Mouse (Mus musculus) heart, postnatal 14 days (tissue): ENCODE measurements at regions not wholly inside any gene's neighbourhood (a gene's known extent, or its start where the extent isn't known, plus 50 kb on each side); places are given as distances from the start of the nearest gene placed in this dataset.
"Not testable (repeated sequence)": the region's sequence is repeated elsewhere in the genome, so short reads cannot be mapped to it uniquely, and the experiment has no call there.

ENCODE experiments used
- DNase-seq, 2 experiments: peaks; one replicate each; pipeline ENCODE4 v3.0.0; 2021 to 2022
- intact Hi-C: fragments of 180-260 bp; cut with DNase I; formaldehyde crosslinking; loops from one replicate; pipeline ENCODE4 v1.15.1; 2025

- DNase-seq: no peak
- intact Hi-C loops: no loop called here
These were observed 53.3 kb upstream of the Creb5 start for GRCm38 (mm10) chr6:53233777-53234176.

GRCm38 (mm10) chr6:53232616-53233015 lies 54.5 kb upstream of the Creb5 start:
- intact Hi-C loops: no loop called here
- no peak for DNase-seq

- intact Hi-C loops: no loop called here
- DNase-seq: no peak
These were observed 57.7 kb upstream of the Creb5 start for GRCm38 (mm10) chr6:53229350-53229749.

- intact Hi-C loops: no loop called here
- no peak for DNase-seq
These were observed 65.0 kb upstream of the Creb5 start for GRCm38 (mm10) chr6:53222104-53222503.

- intact Hi-C loops: no loop called here
- DNase-seq: no peak
These were observed 65.4 kb upstream of the Creb5 start for GRCm38 (mm10) chr6:53221668-53222005.

- DNase-seq: no peak
- intact Hi-C loops: no loop called here
These were observed 66.0 kb upstream of the Creb5 start for GRCm38 (mm10) chr6:53220784-53221667.

- intact Hi-C loops: no loop called here
- peak; percentile 26 to 52 for DNase-seq
These were observed 68.2 kb upstream of the Creb5 start for GRCm38 (mm10) chr6:53218871-53219286.

- intact Hi-C loops: loop anchor here (2.0 kb wide), 1 partner anchor 505 kb away; no protein-coding TSS in a partner anchor
- DNase-seq: peak; percentile 43 to 65
These were observed 69.6 kb upstream of the Creb5 start for GRCm38 (mm10) chr6:53217234-53218015.

- intact Hi-C loops: loop anchor here (2.0 kb wide), 1 partner anchor 506 kb away; no protein-coding TSS in a partner anchor
- DNase-seq: no peak
These were observed 70.4 kb upstream of the Creb5 start for GRCm38 (mm10) chr6:53216715-53217114.

- intact Hi-C loops: no loop called here
- DNase-seq: peak in 1 of 2 experiments; percentile 14
These were observed 75.7 kb upstream of the Creb5 start for GRCm38 (mm10) chr6:53211420-53211819.

GRCm38 (mm10) chr6:53209398-53209797 lies 77.7 kb upstream of the Creb5 start:
- intact Hi-C loops: no loop called here
- DNase-seq: no peak

GRCm38 (mm10) chr6:53208474-53208873 lies 78.6 kb upstream of the Creb5 start:
- intact Hi-C loops: no loop called here
- no peak for DNase-seq

- intact Hi-C loops: no loop called here
- DNase-seq: no peak
These were observed 79.3 kb upstream of the Creb5 start for GRCm38 (mm10) chr6:53207781-53208180.

- intact Hi-C loops: no loop called here
- no peak for DNase-seq
These were observed 79.7 kb upstream of the Creb5 start for GRCm38 (mm10) chr6:53207361-53207760.

GRCm38 (mm10) chr6:53201281-53201956 lies 85.7 kb upstream of the Creb5 start:
- intact Hi-C loops: no loop called here
- no peak for DNase-seq

GRCm38 (mm10) chr6:53199474-53199873 lies 87.6 kb upstream of the Creb5 start:
- intact Hi-C loops: no loop called here
- no peak for DNase-seq

GRCm38 (mm10) chr6:53182131-53182530 lies 104.9 kb upstream of the Creb5 start:
- DNase-seq, intact Hi-C loops: not testable (repeated sequence)

GRCm38 (mm10) chr6:53164423-53164841 lies 96.0 kb upstream of the Jazf1 start:
- intact Hi-C loops: loop anchor here (5.0 kb wide), 1 partner anchor 558 kb away; no protein-coding TSS in a partner anchor
- DNase-seq: peak; percentile 12 to 19

GRCm38 (mm10) chr6:53163091-53163490 lies 94.7 kb upstream of the Jazf1 start:
- intact Hi-C loops: loop anchor here (5.0 kb wide), 1 partner anchor 559 kb away; no protein-coding TSS in a partner anchor

GRCm38 (mm10) chr6:53161627-53162026 lies 93.2 kb upstream of the Jazf1 start:
- intact Hi-C loops: loop anchor here (5.0 kb wide), 1 partner anchor 561 kb away; no protein-coding TSS in a partner anchor

More at GRCm38 (mm10) chr6:53163091-53163490, 94.7 kb upstream of the Jazf1 start:
- DNase-seq: no peak

GRCm38 (mm10) chr6:53154621-53155020 lies 86.2 kb upstream of the Jazf1 start:
- intact Hi-C loops: no loop called here

More at GRCm38 (mm10) chr6:53161627-53162026, 93.2 kb upstream of the Jazf1 start:
- DNase-seq: no peak

More at GRCm38 (mm10) chr6:53154621-53155020, 86.2 kb upstream of the Jazf1 start:
- DNase-seq: no peak
